In genomic region chr2:35058325-35058724, GRCm38 (mm10) we compare ENCODE assay signal across 24 mouse cellular contexts. TPM values are rescaled to one million over a fixed set of nuclear protein-coding genes. Genes with fewer than 3 reads are reported as not detected.
A peak's percentile ranks its signal among the peaks of the same experiment; 100 is the strongest.
DNase-seq lines count a peak whose midpoint lies in the region; ATAC-seq and TF ChIP-seq lines count a peak whose summit lies in the region.
"Had no signal": no experiment of that assay in that cellular context is flagged by ENCODE, and none has a peak within 500 bp of the region (broad histone marks: within the 10 kb centered on the region; RNA-seq: fewer than 3 reads in every experiment).

No protein-coding gene starts in this region.

- H3K4me1 ChIP-seq in liver, adult 2 months (ENCODE audit: control insufficient read depth, insufficient read depth, low read length) = peaks cover 17% of the 10 kb centered on the region
- H3K4me1 ChIP-seq in liver, embryonic 12.5 days = no peaks in the 10 kb centered on the region
- H3K4me1 ChIP-seq in liver, postnatal 0 days (ENCODE audit: insufficient read depth) = no peaks in the 10 kb centered on the region
- H3K4me1 ChIP-seq: embryonic facial prominence, embryonic 13.5 days; embryonic facial prominence, embryonic 15.5 days; forebrain, embryonic 10.5 days; forebrain, embryonic 12.5 days had no signal

- no peak overlapping the region; the same call in 1 of the 2 replicates for H3K27ac ChIP-seq in liver, adult 2 months (replicated peaks; ENCODE audit: insufficient read depth, low read depth, low read length)
- no peak overlapping the region for H3K27ac ChIP-seq in liver, embryonic 12.5 days
- H3K27ac ChIP-seq in liver, postnatal 0 days (ENCODE audit: low read depth) = peak overlapping the region; percentile 59; the same call in 1 of the 2 replicates
- H3K27ac ChIP-seq: embryonic facial prominence, embryonic 13.5 days; embryonic facial prominence, embryonic 15.5 days; forebrain, embryonic 10.5 days; forebrain, embryonic 12.5 days had no signal

- DNase-seq in liver, adult 2 months (ENCODE audit: extremely low read depth, low read depth, low spot score) = peak; percentile 84
- no peak for DNase-seq in liver, postnatal 0 days
- no peak for DNase-seq in liver
- DNase-seq: adrenal gland, adult 2 months; adrenal gland, postnatal 10 days; adrenal gland, postnatal 25 days; cerebellum, adult 11 months; cerebellum, adult 18-20 months; cerebellum, adult 8-10 months; cerebellum, adult 9-11 months; cerebellum, postnatal 14 days; cerebellum, postnatal 36 days; embryo, embryonic 11 days had no signal

- H3K79me2 ChIP-seq in liver, adult 2 months (ENCODE audit: control insufficient read depth, insufficient read depth, low read length) = peaks cover 29% of the 10 kb centered on the region; the same call in 1 of the 2 replicates

- WGBS in liver, adult 2 months = 9% methylated on average over 2 of the region's 2 CpGs
- WGBS in liver, embryonic 12.5 days (ENCODE audit: insufficient replicate concordance) = 51% methylated on average over 2 of the region's 2 CpGs
- 48% methylated on average over 2 of the region's 2 CpGs for WGBS in liver, postnatal 0 days (ENCODE audit: insufficient replicate concordance)

- ATAC-seq in liver, embryonic 12.5 days = no peak
- ATAC-seq in liver, postnatal 0 days = peak; percentile 77
- ATAC-seq: forebrain, embryonic 14.5 days; forebrain, embryonic 16.5 days had no signal

- peak overlapping the region; percentile 17; the same call in 1 of the 2 replicates for H3K4me3 ChIP-seq in liver, adult 2 months (ENCODE audit: insufficient read depth, low read depth, low read length)
- no peak overlapping the region for H3K4me3 ChIP-seq in liver, embryonic 12.5 days
- no peak overlapping the region for H3K4me3 ChIP-seq in liver, postnatal 0 days (ENCODE audit: low read depth, low read length)
- H3K4me3 ChIP-seq: embryonic facial prominence, embryonic 13.5 days; embryonic facial prominence, embryonic 15.5 days; erythroblast, embryonic 14.5 days; forebrain, embryonic 10.5 days; forebrain, embryonic 12.5 days had no signal

- no peaks in the 10 kb centered on the region for H3K9me3 ChIP-seq in liver, embryonic 12.5 days (replicated peaks)
- no peaks in the 10 kb centered on the region for H3K9me3 ChIP-seq in liver, postnatal 0 days (ENCODE audit: low read length)
- H3K9me3 ChIP-seq: embryonic facial prominence, embryonic 13.5 days; embryonic facial prominence, embryonic 15.5 days; forebrain, embryonic 10.5 days; forebrain, embryonic 12.5 days had no signal

- no peak for TF ChIP-seq POLR2A in liver, adult 2 months (IDR thresholded peaks at IDR 0.05; ENCODE audit: extremely low read depth, insufficient read depth, low read length)

- 0 out of 2 replicates have a peak overlapping the region, but pooled peaks have one; percentile 16 for H3K9ac ChIP-seq in liver, adult 2 months (ENCODE audit: low read depth, low read length)
- H3K9ac ChIP-seq in liver, embryonic 12.5 days = no peak overlapping the region
- H3K9ac ChIP-seq in liver, postnatal 0 days (replicated peaks) = no peak overlapping the region
- H3K9ac ChIP-seq: embryonic facial prominence, embryonic 13.5 days; embryonic facial prominence, embryonic 15.5 days; forebrain, embryonic 12.5 days had no signal

- H3K4me2 ChIP-seq in liver, embryonic 12.5 days = no peak overlapping the region
- peak overlapping the region; percentile 59 for H3K4me2 ChIP-seq in liver, postnatal 0 days (ENCODE audit: low read depth, low read length)
- H3K4me2 ChIP-seq: embryonic facial prominence, embryonic 13.5 days; embryonic facial prominence, embryonic 15.5 days; forebrain, embryonic 12.5 days had no signal

- no peak; the same call in 1 of the 2 replicates for TF ChIP-seq EP300 in liver, postnatal 0 days (IDR thresholded peaks at IDR 0.05; ENCODE audit: low read depth)

- no peaks in the 10 kb centered on the region for H3K27me3 ChIP-seq in liver, adult 2 months (ENCODE audit: control insufficient read depth, insufficient read depth, low read length)
- no peaks in the 10 kb centered on the region for H3K27me3 ChIP-seq in liver, embryonic 12.5 days (replicated peaks)
- no peaks in the 10 kb centered on the region for H3K27me3 ChIP-seq in liver, postnatal 0 days (ENCODE audit: insufficient read depth, low read length)
- H3K27me3 ChIP-seq: embryonic facial prominence, embryonic 13.5 days; embryonic facial prominence, embryonic 15.5 days; forebrain, embryonic 12.5 days had no signal

- peaks cover 21% of the 10 kb centered on the region for H3K36me3 ChIP-seq in liver, adult 2 months (ENCODE audit: control insufficient read depth, insufficient read depth, low read length)
- no peaks in the 10 kb centered on the region for H3K36me3 ChIP-seq in liver, embryonic 12.5 days
- H3K36me3 ChIP-seq in liver, postnatal 0 days (replicated peaks; ENCODE audit: insufficient read depth, low read length) = no peaks in the 10 kb centered on the region
- H3K36me3 ChIP-seq: embryonic facial prominence, embryonic 13.5 days; embryonic facial prominence, embryonic 15.5 days; forebrain, embryonic 10.5 days; forebrain, embryonic 12.5 days had no signal

- TF ChIP-seq CTCF in liver, adult 2 months (IDR thresholded peaks at IDR 0.05; ENCODE audit: low read depth, low read length) = no peak
- TF ChIP-seq CTCF in liver, postnatal 0 days (IDR thresholded peaks at IDR 0.05; ENCODE audit: low read depth) = no peak

RNA-seq across cellular contexts. Expression of gene Hc, which starts 2.9 kb away (rescaled TPM):
- 567 and 594 TPM in 2 replicates for total RNA-seq in liver, adult 2 months (2014; rRNA removed)
- 121 and 139 TPM in 2 replicates for polyA plus RNA-seq in liver, adult 2 months (2012; rRNA removed)
- polyA plus RNA-seq in liver, embryonic 12.5 days (2016; fragmentation: Nextera tagmentation; extraction: Ambion mirVana) = 14.2 and 16.0 TPM in 2 replicates
- polyA plus RNA-seq in liver, postnatal 0 days (2015; fragmentation: Nextera tagmentation; extraction: Ambion mirVana) = 81.0 and 82.7 TPM in 2 replicates
- total RNA-seq: adrenal gland, postnatal 25 days; common myeloid progenitor, adult 5-6 weeks; MEL had no signal
- polyA plus RNA-seq: embryonic facial prominence, embryonic 13.5 days; embryonic facial prominence, embryonic 15.5 days; erythroblast, embryonic 14.5 days had no signal

RNA-seq across cellular contexts. Expression of gene AI182371, which starts 43.0 kb away (rescaled TPM):
- 471 and 592 TPM in 2 replicates for total RNA-seq in liver, adult 2 months (2014; rRNA removed)
- polyA plus RNA-seq in liver, adult 2 months (2012; rRNA removed) = 124 and 129 TPM in 2 replicates
- polyA plus RNA-seq in liver, embryonic 12.5 days (2016; fragmentation: Nextera tagmentation; extraction: Ambion mirVana) = 5.3 and 5.5 TPM in 2 replicates
- 90.6 and 102 TPM in 2 replicates for polyA plus RNA-seq in liver, postnatal 0 days (2015; fragmentation: Nextera tagmentation; extraction: Ambion mirVana)
- polyA plus RNA-seq: adrenal gland, adult 2 months; C2C12; erythroblast, embryonic 14.5 days had no signal

RNA-seq across cellular contexts. Expression of gene Cntrl, which starts 51.0 kb away (rescaled TPM):
- total RNA-seq in liver, adult 2 months (2014; rRNA removed) = 13.0 and 22.8 TPM in 2 replicates
- 4.9 and 6.1 TPM in 2 replicates for polyA plus RNA-seq in liver, adult 2 months (2012; rRNA removed)
- polyA plus RNA-seq in liver, embryonic 12.5 days (2016; fragmentation: Nextera tagmentation; extraction: Ambion mirVana) = 10.9 and 12.7 TPM in 2 replicates
- 10.5 and 10.8 TPM in 2 replicates for polyA plus RNA-seq in liver, postnatal 0 days (2015; fragmentation: Nextera tagmentation; extraction: Ambion mirVana)

Comparison
In these comparisons a context has a peak if more than half of its experiments do, and no peak if none do; other contexts are left out.
1. RNA of gene AI182371, which starts 43.0 kb away (polyA plus RNA-seq): 124 to 129 TPM in liver, adult 2 months and 90.6 to 102 TPM in liver, postnatal 0 days; 5.3 to 5.5 TPM in liver, embryonic 12.5 days; every median in the first group is over 10 times any median in the second.